Mouse (Mus musculus) midbrain, embryonic 15.5 days (tissue): ENCODE data around the gene Asb10. TPM values are rescaled to one million over a fixed set of nuclear protein-coding genes. Genes with fewer than 3 reads are reported as not detected.

Experiments
- polyA plus RNA-seq: library from polyadenylated mRNA; unstranded; fragments of >200 nt; fragmentation: Nextera tagmentation; extraction: Ambion mirVana; gene quantifications from 2 replicates; pipeline ENCODE4 v1.2.1, GENCODE M21; 2015

The Asb10 gene
- polyA plus RNA-seq, 1 experiment from 2014 or later: 0.06 TPM

Other genes starting within 250 kb of the Asb10 start
- 11.8 and 13.9 TPM in 2 replicates for gene Kcnh2, start 189.4 kb downstream of the Asb10 start, polyA plus RNA-seq
- gene Nos3, start 176.2 kb downstream of the Asb10 start, polyA plus RNA-seq: 10.9 and 11.9 TPM in 2 replicates
- gene Atg9b, start 148.8 kb downstream of the Asb10 start, polyA plus RNA-seq: 2.3 and 2.9 TPM in 2 replicates
- gene Abcb8, start 147.3 kb downstream of the Asb10 start, polyA plus RNA-seq: 57.1 and 60.0 TPM in 2 replicates
- gene Asic3, start 127.6 kb downstream of the Asb10 start, polyA plus RNA-seq: 0.20 and 0.35 TPM in 2 replicates
- gene Cdk5, start 117.4 kb downstream of the Asb10 start, polyA plus RNA-seq: 120 and 121 TPM in 2 replicates
- 23.1 and 26.1 TPM in 2 replicates for gene Slc4a2, start 117.1 kb downstream of the Asb10 start, polyA plus RNA-seq
- gene Fastk, start 95.7 kb downstream of the Asb10 start, polyA plus RNA-seq: 96.6 and 104 TPM in 2 replicates
- gene Tmub1, start 93.1 kb downstream of the Asb10 start, polyA plus RNA-seq: 62.9 and 63.7 TPM in 2 replicates
- 122 and 124 TPM in 2 replicates for gene Agap3, start 88.8 kb downstream of the Asb10 start, polyA plus RNA-seq
- 0.29 and 0.44 TPM in 2 replicates for gene Gbx1, start 13.8 kb downstream of the Asb10 start, polyA plus RNA-seq
- gene 4931409K22Rik, start 15.8 kb upstream of the Asb10 start, polyA plus RNA-seq: 0.06 TPM in 1 of 2 replicates, not detected in the other
- 83.8 and 86.4 TPM in 2 replicates for gene Abcf2, start 36.5 kb upstream of the Asb10 start, polyA plus RNA-seq
- gene Chpf2, start 45.8 kb upstream of the Asb10 start, polyA plus RNA-seq: 22.1 and 23.0 TPM in 2 replicates
- gene Smarcd3, start 83.4 kb upstream of the Asb10 start, polyA plus RNA-seq: 182 and 186 TPM in 2 replicates
- gene Nub1, start 144.6 kb upstream of the Asb10 start, polyA plus RNA-seq: 47.5 and 48.7 TPM in 2 replicates
- gene Wdr86, start 189.7 kb upstream of the Asb10 start, polyA plus RNA-seq: 6.7 and 8.6 TPM in 2 replicates
- 1.7 and 2.5 TPM in 2 replicates for gene Crygn, start 217.0 kb upstream of the Asb10 start, polyA plus RNA-seq